In the genomic region with DNA sequence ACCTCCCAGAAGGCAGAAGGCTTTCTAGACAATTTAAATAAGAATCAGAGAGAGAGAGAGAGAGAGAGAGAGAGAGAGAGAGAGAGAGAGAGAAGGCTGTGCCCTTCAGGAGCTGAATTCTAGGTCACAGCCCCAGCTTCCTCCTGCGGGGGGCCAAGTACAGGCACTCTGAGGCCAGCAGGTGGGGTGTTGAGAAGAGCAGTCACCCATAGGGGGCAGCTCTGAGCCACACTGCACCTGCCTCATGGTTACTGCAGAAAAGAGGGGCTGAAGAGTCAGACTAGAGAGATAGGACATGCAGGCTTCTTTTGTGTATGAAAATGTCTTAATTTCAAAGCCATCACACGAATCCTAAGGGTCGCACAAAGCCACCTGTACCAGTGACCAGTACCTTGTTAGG, we compare ENCODE assay signal across 9 mouse cellular contexts. TPM values are rescaled to one million over a fixed set of nuclear protein-coding genes. Genes with fewer than 3 reads are reported as not detected.
DNase-seq lines count a peak whose midpoint lies in the region; ATAC-seq and TF ChIP-seq lines count a peak whose summit lies in the region.
"Had no signal": no experiment of that assay in that cellular context is flagged by ENCODE, and none has a peak within 500 bp of the region (broad histone marks: within the 10 kb centered on the region; RNA-seq: fewer than 3 reads in every experiment).

No protein-coding gene starts in this region.

- DNase-seq in adrenal gland, postnatal 36 days = peak; percentile 24 to 47
- no peak for DNase-seq in adrenal gland, postnatal 4 days (ENCODE audit: low spot score in 2 of 2)
- peak; percentile 46 for DNase-seq in liver
- DNase-seq in cerebellum, adult 2 months = peak; percentile 84 to 85
- peak; percentile 67 for DNase-seq in thymus, postnatal 25 days
- DNase-seq in layer of hippocampus, postnatal 14 days (ENCODE audit: low spot score in 2 of 2) = no peak

- no peak overlapping the region for H3K4me2 ChIP-seq in liver, embryonic 12.5 days
- H3K4me2 ChIP-seq in intestine, embryonic 16.5 days (ENCODE audit: low read depth, low read length) = no peak overlapping the region
- H3K4me2 ChIP-seq: midbrain, embryonic 12.5 days had no signal

- WGBS in liver, embryonic 12.5 days (ENCODE audit: insufficient replicate concordance) = 47% methylated on average over 3 of the region's 3 CpGs
- 49% methylated on average over 3 of the region's 3 CpGs for whole genome bisulfite sequencing in cerebellum, adult 2 months
- 62% methylated on average over 3 of the region's 3 CpGs for WGBS in intestine, embryonic 16.5 days

- ATAC-seq in liver, embryonic 12.5 days = no peak
- ATAC-seq in intestine, embryonic 16.5 days = 0 out of 2 replicates have a peak, but pooled peaks have one; percentile 42

- H3K27ac ChIP-seq in liver, embryonic 12.5 days = no peak overlapping the region
- H3K27ac ChIP-seq in cerebellum, adult 2 months (ENCODE audit: insufficient read depth, low read length) = peak overlapping the region; percentile 20; the same call in 1 of the 2 replicates
- no peak overlapping the region for H3K27ac ChIP-seq in intestine, embryonic 16.5 days (ENCODE audit: low read length)
- H3K27ac ChIP-seq: midbrain, embryonic 12.5 days had no signal

- no peaks in the 10 kb centered on the region for H3K4me1 ChIP-seq in liver, embryonic 12.5 days
- H3K4me1 ChIP-seq in cerebellum, adult 2 months (ENCODE audit: control insufficient read depth, insufficient read depth, low read length) = peaks cover 19% of the 10 kb centered on the region
- no peaks in the 10 kb centered on the region for H3K4me1 ChIP-seq in intestine, embryonic 16.5 days (ENCODE audit: control insufficient read depth, insufficient read depth, low read length)
- H3K4me1 ChIP-seq: midbrain, embryonic 12.5 days had no signal

- no peak for TF ChIP-seq POLR2A in cerebellum, adult 2 months (IDR thresholded peaks at IDR 0.05; ENCODE audit: borderline replicate concordance, insufficient read depth, low read length)

- H3K9ac ChIP-seq in liver, embryonic 12.5 days = no peak overlapping the region
- no peak overlapping the region for H3K9ac ChIP-seq in intestine, embryonic 16.5 days (ENCODE audit: low read depth, low read length)
- H3K9ac ChIP-seq: midbrain, embryonic 12.5 days had no signal

- H3K36me3 ChIP-seq in liver, embryonic 12.5 days = no peaks in the 10 kb centered on the region
- 0 out of 2 replicates have a peak, but pooled peaks cover 3% of the 10 kb centered on the region for H3K36me3 ChIP-seq in intestine, embryonic 16.5 days (ENCODE audit: control insufficient read depth, insufficient read depth, low read length)

- H3K4me3 ChIP-seq in liver, embryonic 12.5 days = no peak overlapping the region
- H3K4me3 ChIP-seq in cerebellum, adult 2 months (replicated peaks; ENCODE audit: insufficient read depth, low read depth, low read length) = no peak overlapping the region
- no peak overlapping the region for H3K4me3 ChIP-seq in intestine, embryonic 16.5 days (ENCODE audit: low read length)
- H3K4me3 ChIP-seq: midbrain, embryonic 12.5 days had no signal

- no peaks in the 10 kb centered on the region for H3K9me3 ChIP-seq in liver, embryonic 12.5 days (replicated peaks)
- H3K9me3 ChIP-seq in intestine, embryonic 16.5 days (ENCODE audit: control insufficient read depth, low read length) = no peaks in the 10 kb centered on the region
- H3K9me3 ChIP-seq: midbrain, embryonic 12.5 days had no signal

- TF ChIP-seq CTCF in cerebellum, adult 2 months (IDR thresholded peaks at IDR 0.05; ENCODE audit: borderline replicate concordance, insufficient read depth, low read depth, low read length) = peak; percentile 80

- H3K27me3 ChIP-seq in liver, embryonic 12.5 days (replicated peaks) = peaks cover 19% of the 10 kb centered on the region
- H3K27me3 ChIP-seq in cerebellum, adult 2 months (ENCODE audit: control insufficient read depth, insufficient read depth, low read length) = no peaks in the 10 kb centered on the region
- H3K27me3 ChIP-seq in intestine, embryonic 16.5 days (replicated peaks; ENCODE audit: control insufficient read depth, insufficient read depth, low read length) = no peaks in the 10 kb centered on the region
- H3K27me3 ChIP-seq: midbrain, embryonic 12.5 days had no signal

RNA-seq across cellular contexts. Expression of a gene that starts 22.0 kb away (rescaled TPM):
- 10 to 100 TPM; 58.7 to 72.1 TPM for total RNA-seq in adrenal gland, postnatal 36 days (2021)
- total RNA-seq in adrenal gland, postnatal 4 days (2021) = 10 to 100 TPM; 71.3 to 82.4 TPM
- 44.0 and 47.9 TPM in 2 replicates for polyA plus RNA-seq in liver, embryonic 12.5 days (2016; fragmentation: Nextera tagmentation; extraction: Ambion mirVana)
- polyA plus RNA-seq in cerebellum, adult 2 months (2012; rRNA removed) = 155 and 187 TPM in 2 replicates
- 134 and 137 TPM in 2 replicates for polyA plus RNA-seq in intestine, embryonic 16.5 days (2015; fragmentation: Nextera tagmentation; extraction: Ambion mirVana)
- total RNA-seq in layer of hippocampus, postnatal 14 days (2021) = 10 to 100 TPM; 56.0 to 62.2 TPM

RNA-seq across cellular contexts. Expression of a gene that starts 36.5 kb away (rescaled TPM):
- total RNA-seq in adrenal gland, postnatal 36 days (2021) = 1 to 10 TPM; 3.1 to 4.8 TPM
- total RNA-seq in adrenal gland, postnatal 4 days (2021) = 10 to 100 TPM; 10.4 to 11.9 TPM
- polyA plus RNA-seq in liver, embryonic 12.5 days (2016; fragmentation: Nextera tagmentation; extraction: Ambion mirVana) = 0.83 and 1.3 TPM in 2 replicates
- polyA plus RNA-seq in cerebellum, adult 2 months (2012; rRNA removed) = 2.1 and 2.8 TPM in 2 replicates
- 2.0 and 2.4 TPM in 2 replicates for polyA plus RNA-seq in intestine, embryonic 16.5 days (2015; fragmentation: Nextera tagmentation; extraction: Ambion mirVana)
- total RNA-seq in layer of hippocampus, postnatal 14 days (2021) = 10 to 100 TPM; 14.3 to 14.7 TPM

RNA-seq across cellular contexts. Expression of a gene that starts 38.7 kb away (rescaled TPM):
- total RNA-seq in adrenal gland, postnatal 36 days (2021) = 10 to 100 TPM in 1 of 2 experiments, 1 to 10 TPM in 1; 9.8 to 10.8 TPM
- 10 to 100 TPM; 32.4 to 33.7 TPM for total RNA-seq in adrenal gland, postnatal 4 days (2021)
- 11.4 and 14.3 TPM in 2 replicates for polyA plus RNA-seq in liver, embryonic 12.5 days (2016; fragmentation: Nextera tagmentation; extraction: Ambion mirVana)
- 122 and 143 TPM in 2 replicates for polyA plus RNA-seq in cerebellum, adult 2 months (2012; rRNA removed)
- 33.5 and 35.2 TPM in 2 replicates for polyA plus RNA-seq in intestine, embryonic 16.5 days (2015; fragmentation: Nextera tagmentation; extraction: Ambion mirVana)
- 100 to 1,000 TPM; 184 TPM for total RNA-seq in layer of hippocampus, postnatal 14 days (2021)

RNA-seq across cellular contexts. Expression of a gene that starts 53.6 kb away (rescaled TPM):
- total RNA-seq in adrenal gland, postnatal 36 days (2021) = 10 to 100 TPM; 18.6 to 19.5 TPM
- 10 to 100 TPM; 40.5 to 78.8 TPM for total RNA-seq in adrenal gland, postnatal 4 days (2021)
- 6.9 and 7.4 TPM in 2 replicates for polyA plus RNA-seq in liver, embryonic 12.5 days (2016; fragmentation: Nextera tagmentation; extraction: Ambion mirVana)
- polyA plus RNA-seq in cerebellum, adult 2 months (2012; rRNA removed) = 2.0 and 2.1 TPM in 2 replicates
- 149 and 159 TPM in 2 replicates for polyA plus RNA-seq in intestine, embryonic 16.5 days (2015; fragmentation: Nextera tagmentation; extraction: Ambion mirVana)
- total RNA-seq in layer of hippocampus, postnatal 14 days (2021) = 1 to 10 TPM; 1.6 to 1.8 TPM

Comparison
In these comparisons a context has a peak if more than half of its experiments do, and no peak if none do; other contexts are left out.
1. DNase-seq: peak in adrenal gland, postnatal 36 days (2 of 2), liver (single experiment), cerebellum, adult 2 months (2 of 2) and thymus, postnatal 25 days (single experiment); none in adrenal gland, postnatal 4 days (0 of 2) and layer of hippocampus, postnatal 14 days (0 of 2).
2. RNA of a gene that starts 38.7 kb away (total RNA-seq): 184 TPM in layer of hippocampus, postnatal 14 days; 32.4 to 33.7 TPM in adrenal gland, postnatal 4 days and 9.8 to 10.8 TPM in adrenal gland, postnatal 36 days; every median in the first group is over 4 times any median in the second.